In genomic region chr10:81001161-81001560, GRCm38 (mm10) we compare ENCODE assay signal across 11 mouse cellular contexts. TPM values are rescaled to one million over a fixed set of nuclear protein-coding genes. Genes with fewer than 3 reads are reported as not detected.
DNase-seq lines count a peak whose midpoint lies in the region; ATAC-seq lines count a peak whose summit lies in the region.
"Had no signal": no experiment of that assay in that cellular context is flagged by ENCODE, and none has a peak within 500 bp of the region (broad histone marks: within the 10 kb centered on the region; RNA-seq: fewer than 3 reads in every experiment).

No protein-coding gene starts in this region.

- DNase-seq in hindbrain, embryonic 11.5 days (ENCODE audit: low spot score): no peak
- peak; percentile 65 for DNase-seq in forebrain, embryonic 14.5 days (ENCODE audit: low spot score)
- peak; percentile 81 to 86 for DNase-seq in layer of hippocampus, adult 18-20 months (ENCODE audit: low spot score in 2 of 2)
- no peak for DNase-seq in spleen, adult 12 weeks (ENCODE audit: low spot score)
- DNase-seq in natural killer cell, adult 2 months (ENCODE audit: low spot score in 2 of 2): no peak
- DNase-seq in thymus, postnatal 25 days: no peak
- DNase-seq: heart, postnatal 4 days had no signal

- H3K27me3 ChIP-seq in hindbrain, embryonic 12.5 days: peaks cover 5% of the 10 kb centered on the region; the same call in 1 of the 2 replicates
- H3K27me3 ChIP-seq in hindbrain, embryonic 11.5 days (ENCODE audit: control insufficient read depth, insufficient read depth, low read length): peaks cover 3% of the 10 kb centered on the region; the same call in 1 of the 2 replicates
- H3K27me3 ChIP-seq in forebrain, embryonic 14.5 days (replicated peaks; ENCODE audit: control insufficient read depth, insufficient read depth, low read length): no peaks in the 10 kb centered on the region
- H3K27me3 ChIP-seq in neural tube, embryonic 12.5 days (replicated peaks): no peaks in the 10 kb centered on the region; the same call in 1 of the 2 replicates

- H3K4me1 ChIP-seq in hindbrain, embryonic 12.5 days: peaks cover 15% of the 10 kb centered on the region
- H3K4me1 ChIP-seq in hindbrain, embryonic 11.5 days (replicated peaks; ENCODE audit: control insufficient read depth, insufficient read depth, low read length): no peaks in the 10 kb centered on the region; the same call in none of the 2 replicates
- H3K4me1 ChIP-seq in forebrain, embryonic 14.5 days (ENCODE audit: control insufficient read depth, insufficient read depth, low read length): peaks cover 6% of the 10 kb centered on the region
- H3K4me1 ChIP-seq in neural tube, embryonic 12.5 days: peaks cover 14% of the 10 kb centered on the region

- H3K4me3 ChIP-seq in hindbrain, embryonic 12.5 days: no peak overlapping the region
- H3K4me3 ChIP-seq in hindbrain, embryonic 11.5 days (ENCODE audit: low read depth, low read length): no peak overlapping the region
- H3K4me3 ChIP-seq in forebrain, embryonic 14.5 days (ENCODE audit: low read depth, low read length): no peak overlapping the region
- H3K4me3 ChIP-seq in neural tube, embryonic 12.5 days: no peak overlapping the region
- H3K4me3 ChIP-seq: megakaryocyte, embryonic 14.5 days had no signal

- 29% methylated on average over 10 of the region's 10 CpGs for WGBS in hindbrain, embryonic 12.5 days
- WGBS in hindbrain, embryonic 11.5 days: 40% methylated on average over 10 of the region's 10 CpGs
- WGBS in forebrain, embryonic 14.5 days: 30% methylated on average over 10 of the region's 10 CpGs
- 48% methylated on average over 10 of the region's 10 CpGs for WGBS in neural tube, embryonic 12.5 days

- no peaks in the 10 kb centered on the region for H3K36me3 ChIP-seq in hindbrain, embryonic 12.5 days
- no peaks in the 10 kb centered on the region for H3K36me3 ChIP-seq in hindbrain, embryonic 11.5 days (ENCODE audit: control insufficient read depth, insufficient read depth, low read length)
- H3K36me3 ChIP-seq in forebrain, embryonic 14.5 days (ENCODE audit: control insufficient read depth, insufficient read depth, low read length): no peaks in the 10 kb centered on the region
- no peaks in the 10 kb centered on the region for H3K36me3 ChIP-seq in neural tube, embryonic 12.5 days

- H3K9me3 ChIP-seq in hindbrain, embryonic 12.5 days (replicated peaks): no peaks in the 10 kb centered on the region
- no peaks in the 10 kb centered on the region for H3K9me3 ChIP-seq in hindbrain, embryonic 11.5 days (ENCODE audit: control insufficient read depth, low read length)
- H3K9me3 ChIP-seq in forebrain, embryonic 14.5 days (replicated peaks; ENCODE audit: control insufficient read depth, low read length): no peaks in the 10 kb centered on the region
- no peaks in the 10 kb centered on the region for H3K9me3 ChIP-seq in neural tube, embryonic 12.5 days

- H3K9ac ChIP-seq in hindbrain, embryonic 12.5 days: 0 out of 2 replicates have a peak overlapping the region, but pooled peaks have one; percentile 5
- H3K9ac ChIP-seq in hindbrain, embryonic 11.5 days (ENCODE audit: low read depth, low read length): no peak overlapping the region
- H3K9ac ChIP-seq in forebrain, embryonic 14.5 days (ENCODE audit: low read length): no peak overlapping the region
- H3K9ac ChIP-seq in neural tube, embryonic 12.5 days: no peak overlapping the region; the same call in 1 of the 2 replicates
- H3K9ac ChIP-seq: liver, embryonic 14.5 days had no signal

- H3K4me2 ChIP-seq in hindbrain, embryonic 12.5 days (replicated peaks): no peak overlapping the region
- no peak overlapping the region for H3K4me2 ChIP-seq in hindbrain, embryonic 11.5 days (replicated peaks; ENCODE audit: low read depth, low read length)
- H3K4me2 ChIP-seq in forebrain, embryonic 14.5 days (ENCODE audit: low read length): peak overlapping the region; percentile 12; the same call in 1 of the 2 replicates
- 0 out of 2 replicates have a peak overlapping the region, but pooled peaks have one; percentile 7 for H3K4me2 ChIP-seq in neural tube, embryonic 12.5 days (replicated peaks)

- no peak overlapping the region for H3K27ac ChIP-seq in hindbrain, embryonic 12.5 days
- H3K27ac ChIP-seq in hindbrain, embryonic 11.5 days (ENCODE audit: low read depth, low read length): no peak overlapping the region
- no peak overlapping the region for H3K27ac ChIP-seq in forebrain, embryonic 14.5 days (ENCODE audit: low read depth, low read length)
- H3K27ac ChIP-seq in neural tube, embryonic 12.5 days: no peak overlapping the region
- H3K27ac ChIP-seq: liver, embryonic 14.5 days had no signal

- no peak for ATAC-seq in hindbrain, embryonic 12.5 days (ENCODE audit: low FRiP score)
- ATAC-seq in hindbrain, embryonic 11.5 days (ENCODE audit: low FRiP score): no peak
- ATAC-seq in forebrain, embryonic 14.5 days: peak; percentile 27; the same call in 1 of the 2 replicates
- ATAC-seq in neural tube, embryonic 12.5 days (ENCODE audit: low FRiP score, low read depth): no peak

RNA-seq across cellular contexts. Expression of gene Gng7, which starts 13.6 kb away (rescaled TPM):
- 10.1 and 10.7 TPM in 2 replicates for polyA plus RNA-seq in hindbrain, embryonic 12.5 days (2016; fragmentation: Nextera tagmentation; extraction: Ambion mirVana)
- 6.6 and 7.2 TPM in 2 replicates for polyA plus RNA-seq in hindbrain, embryonic 11.5 days (2014; fragmentation: Nextera tagmentation; extraction: Ambion mirVana)
- polyA plus RNA-seq in forebrain, embryonic 14.5 days (2014; fragmentation: Nextera tagmentation; extraction: Ambion mirVana): 15.3 and 20.8 TPM in 2 replicates
- total RNA-seq in layer of hippocampus, adult 18-20 months (2021): 100 to 1,000 TPM; 166 to 173 TPM
- polyA plus RNA-seq in neural tube, embryonic 12.5 days (2016; fragmentation: Nextera tagmentation; extraction: Ambion mirVana): 11.2 and 14.0 TPM in 2 replicates

RNA-seq across cellular contexts. Expression of gene Diras1, which starts 24.3 kb away (rescaled TPM):
- polyA plus RNA-seq in hindbrain, embryonic 12.5 days (2016; fragmentation: Nextera tagmentation; extraction: Ambion mirVana): 16.4 and 16.7 TPM in 2 replicates
- polyA plus RNA-seq in hindbrain, embryonic 11.5 days (2014; fragmentation: Nextera tagmentation; extraction: Ambion mirVana): 3.4 and 5.8 TPM in 2 replicates
- 19.0 and 21.0 TPM in 2 replicates for polyA plus RNA-seq in forebrain, embryonic 14.5 days (2014; fragmentation: Nextera tagmentation; extraction: Ambion mirVana)
- 10 to 100 TPM; 96.6 to 98.2 TPM for total RNA-seq in layer of hippocampus, adult 18-20 months (2021)
- polyA plus RNA-seq in neural tube, embryonic 12.5 days (2016; fragmentation: Nextera tagmentation; extraction: Ambion mirVana): 16.6 and 16.8 TPM in 2 replicates
- total RNA-seq: heart, postnatal 4 days had no signal
- polyA plus RNA-seq: liver, embryonic 14.5 days had no signal

RNA-seq across cellular contexts. Expression of gene Slc39a3, which starts 36.1 kb away (rescaled TPM):
- polyA plus RNA-seq in hindbrain, embryonic 12.5 days (2016; fragmentation: Nextera tagmentation; extraction: Ambion mirVana): 33.8 and 37.0 TPM in 2 replicates
- polyA plus RNA-seq in hindbrain, embryonic 11.5 days (2014; fragmentation: Nextera tagmentation; extraction: Ambion mirVana): 9.2 and 11.0 TPM in 2 replicates
- 20.7 and 26.9 TPM in 2 replicates for polyA plus RNA-seq in forebrain, embryonic 14.5 days (2014; fragmentation: Nextera tagmentation; extraction: Ambion mirVana)
- total RNA-seq in layer of hippocampus, adult 18-20 months (2021): 10 to 100 TPM; 62.1 to 64.4 TPM
- polyA plus RNA-seq in neural tube, embryonic 12.5 days (2016; fragmentation: Nextera tagmentation; extraction: Ambion mirVana): 33.9 and 40.2 TPM in 2 replicates

RNA-seq across cellular contexts. Expression of gene Sgta, which starts 58.8 kb away (rescaled TPM):
- polyA plus RNA-seq in hindbrain, embryonic 12.5 days (2016; fragmentation: Nextera tagmentation; extraction: Ambion mirVana): 259 and 269 TPM in 2 replicates
- 200 and 210 TPM in 2 replicates for polyA plus RNA-seq in hindbrain, embryonic 11.5 days (2014; fragmentation: Nextera tagmentation; extraction: Ambion mirVana)
- 304 and 312 TPM in 2 replicates for polyA plus RNA-seq in forebrain, embryonic 14.5 days (2014; fragmentation: Nextera tagmentation; extraction: Ambion mirVana)
- 100 to 1,000 TPM; 180 to 183 TPM for total RNA-seq in layer of hippocampus, adult 18-20 months (2021)
- 272 and 275 TPM in 2 replicates for polyA plus RNA-seq in neural tube, embryonic 12.5 days (2016; fragmentation: Nextera tagmentation; extraction: Ambion mirVana)

Comparison
In these comparisons a context has a peak if more than half of its experiments do, and no peak if none do; other contexts are left out.
1. H3K4me2 ChIP-seq: peak in forebrain, embryonic 14.5 days (single experiment) and neural tube, embryonic 12.5 days (single experiment); none in hindbrain, embryonic 12.5 days (single experiment) and hindbrain, embryonic 11.5 days (single experiment).
2. DNase-seq: peak in forebrain, embryonic 14.5 days (single experiment) and layer of hippocampus, adult 18-20 months (2 of 2); none in hindbrain, embryonic 11.5 days (single experiment), spleen, adult 12 weeks (single experiment), natural killer cell, adult 2 months (0 of 2) and thymus, postnatal 25 days (single experiment).